8 mouse cellular contexts compared by ENCODE assay signal in the genomic region with DNA sequence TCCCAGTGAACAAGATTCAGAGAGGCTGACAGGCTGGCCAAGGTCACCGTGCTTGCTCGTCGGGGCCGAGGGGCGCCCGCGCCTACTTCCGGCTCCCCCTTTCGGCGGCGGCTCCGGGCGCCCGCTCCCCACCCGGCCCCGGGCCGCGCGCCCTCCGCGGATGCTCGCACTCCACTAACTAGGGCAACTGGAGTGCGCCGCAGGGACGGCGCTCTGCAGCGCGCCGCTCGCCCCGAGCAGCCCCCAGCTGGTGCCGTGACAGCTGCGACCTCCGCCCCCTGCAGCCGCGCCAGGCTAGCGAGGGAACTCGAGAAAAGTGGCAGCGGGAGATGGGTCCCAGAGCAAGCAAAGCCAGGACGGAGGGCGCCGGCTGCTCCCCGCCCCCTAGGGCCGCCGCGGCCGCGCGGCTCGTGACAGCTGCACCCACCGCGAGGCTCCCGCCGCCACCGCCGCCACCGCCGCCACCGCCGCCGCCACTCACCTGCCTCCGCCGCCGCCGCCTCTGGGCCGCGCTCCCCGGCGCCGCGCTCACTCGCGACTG. TPM values are rescaled to one million over a fixed set of nuclear protein-coding genes. Genes with fewer than 3 reads are reported as not detected.
DNase-seq lines count a peak whose midpoint lies in the region; ATAC-seq and TF ChIP-seq lines count a peak whose summit lies in the region.

No protein-coding gene starts in this region.

- H3K27me3 ChIP-seq in forebrain, embryonic 12.5 days, result peaks cover 13% of the 10 kb centered on the region

- H3K9ac ChIP-seq in forebrain, embryonic 12.5 days, result peak overlapping the region; percentile 93

- ATAC-seq in CD4-positive, CD25-positive, alpha-beta regulatory T cell, adult 4 months, result peak; percentile 56
- ATAC-seq in forebrain, embryonic 12.5 days (ENCODE audit: low FRiP score), result peak; percentile 85

- under 1% methylated on average over 46 of the region's 73 CpGs for WGBS in forebrain, embryonic 12.5 days

- no peaks in the 10 kb centered on the region for H3K36me3 ChIP-seq in forebrain, embryonic 12.5 days (replicated peaks)

- intact Hi-C loops in heart, postnatal 14 days (cut with DNase I), result loop anchor here (2.0 to 10.0 kb wide), 3 partner anchors 71 to 242 kb away; a partner anchor contains a TSS

- H3K4me2 ChIP-seq in forebrain, embryonic 12.5 days, result peak overlapping the region; percentile 69

- H3K27ac ChIP-seq in bone marrow macrophage, adult 2 months (ENCODE audit: insufficient read depth, low read depth, low read length), result no peak overlapping the region
- H3K27ac ChIP-seq in forebrain, embryonic 12.5 days, result peak overlapping the region; percentile 97

- no peaks in the 10 kb centered on the region for H3K9me3 ChIP-seq in forebrain, embryonic 12.5 days

- TF ChIP-seq POLR2A in bone marrow macrophage, adult 2 months (IDR thresholded peaks at IDR 0.05; ENCODE audit: borderline replicate concordance, low read depth, low read length), result no peak

- peaks cover 5% of the 10 kb centered on the region for H3K4me1 ChIP-seq in bone marrow macrophage, adult 2 months (ENCODE audit: control insufficient read depth, insufficient read depth, low read length)
- peaks cover 21% of the 10 kb centered on the region for H3K4me1 ChIP-seq in forebrain, embryonic 12.5 days

- peak overlapping the region; percentile 98 for H3K4me3 ChIP-seq in bone marrow macrophage, adult 2 months (ENCODE audit: insufficient read depth, low read length)
- H3K4me3 ChIP-seq in forebrain, embryonic 12.5 days (replicated peaks), result peak overlapping the region; percentile 86

- no peak for TF ChIP-seq CTCF in bone marrow macrophage, adult 2 months (IDR thresholded peaks at IDR 0.05; ENCODE audit: low read depth, low read length)

- DNase-seq in heart, postnatal 14 days, result peak; percentile 65 to 68
- peak; percentile 44 to 54 for DNase-seq in layer of hippocampus, adult 18-20 months (ENCODE audit: low spot score in 2 of 2)
- DNase-seq in lung, postnatal 10 days, result peak; percentile 71
- DNase-seq in ovary, postnatal 36 days (ENCODE audit: low spot score), result peak; percentile 59
- DNase-seq in thymus, postnatal 14 days, result peak; percentile 87

RNA-seq across cellular contexts. Expression of a gene that starts 0.6 kb away (rescaled TPM):
- 10 to 100 TPM; 12.5 to 14.6 TPM for polyA plus RNA-seq in CD4-positive, CD25-positive, alpha-beta regulatory T cell, adult 4 months (2017; shearing (Covaris generic))
- 32.6 and 35.2 TPM in 2 replicates for polyA plus RNA-seq in bone marrow macrophage, adult 2 months (2012; ENCODE audit: insufficient read depth, insufficient read length, missing spikeins)
- polyA plus RNA-seq in forebrain, embryonic 12.5 days (2016; fragmentation: Nextera tagmentation; extraction: Ambion mirVana), result 9.1 and 11.1 TPM in 2 replicates
- total RNA-seq in heart, postnatal 14 days (2021), result 10 to 100 TPM; 32.1 to 33.6 TPM
- 100 to 1,000 TPM; 138 to 140 TPM for total RNA-seq in layer of hippocampus, adult 18-20 months (2021)
